Mouse (Mus musculus) olfactory bulb, adult 2 months (tissue): ENCODE measurements at regions not wholly inside any gene's neighbourhood (a gene's known extent, or its start where the extent isn't known, plus 50 kb on each side); places are given as distances from the start of the nearest gene placed in this dataset.

Experiments
- CTCF ChIP-seq: fragments of 200-500 bp; IDR thresholded peaks from 2 replicates; pipeline ENCODE4 v1.5.1; 2012; ENCODE audit warnings: low read depth, mild to moderate bottlenecking, low read length, moderate library complexity; ENCODE audit not compliant: insufficient read depth
- POLR2A ChIP-seq: fragments of 200-500 bp; IDR thresholded peaks from 2 replicates; pipeline ENCODE4 v1.6.1; 2012; ENCODE audit warnings: mild to moderate bottlenecking, low read depth, low read length, moderate library complexity; ENCODE audit not compliant: insufficient read depth

GRCm38 (mm10) chr3:120865036-120865435, 306.5 kb downstream of the Rwdd3 start:
- TF ChIP-seq CTCF (no peak), POLR2A (no peak)
